In genomic region chr13:67759966-67760365, GRCm38 (mm10) we compare ENCODE assay signal across 26 mouse cellular contexts.
"Had no signal": no experiment of that assay in that cellular context is flagged by ENCODE, and none has a peak within 500 bp of the region (broad histone marks: within the 10 kb centered on the region; RNA-seq: fewer than 3 reads in every experiment).

No protein-coding gene starts in this region.

- DNase-seq: gastrocnemius, adult 2 months; gastrocnemius, postnatal 10 days; gastrocnemius, postnatal 25 days; heart, adult 18-20 months; heart, postnatal 14 days; heart, postnatal 36 days; kidney, adult 18-20 months; kidney, adult 8-10 months; kidney, postnatal 14 days; kidney, postnatal 36 days; layer of hippocampus, adult 9-11 months; layer of hippocampus, postnatal 36 days; left cerebral cortex, postnatal 4 days; liver; liver, embryonic 13.5 days had no signal

- H3K27me3 ChIP-seq: heart, embryonic 12.5 days; hindbrain, embryonic 12.5 days; intestine, embryonic 15.5 days; limb, embryonic 12.5 days; liver, embryonic 13.5 days; liver, embryonic 15.5 days had no signal

- H3K4me2 ChIP-seq: heart, embryonic 12.5 days; hindbrain, embryonic 12.5 days; hindbrain, embryonic 14.5 days; intestine, embryonic 15.5 days; limb, embryonic 12.5 days; liver, embryonic 11.5 days; liver, embryonic 13.5 days; liver, embryonic 15.5 days had no signal

- H3K4me1 ChIP-seq: heart, embryonic 10.5 days; heart, embryonic 12.5 days; hindbrain, embryonic 12.5 days; intestine, embryonic 15.5 days; limb, embryonic 12.5 days; liver, embryonic 13.5 days had no signal

- ATAC-seq: hindbrain, embryonic 16.5 days; inflammation-experienced regulatory T-cells, adult 6 months; intestine, embryonic 15.5 days; intestine, postnatal 0 days had no signal

- H3K9me3 ChIP-seq: heart, embryonic 10.5 days; heart, embryonic 12.5 days; hindbrain, embryonic 12.5 days; intestine, embryonic 15.5 days; limb, embryonic 12.5 days; liver, embryonic 13.5 days; liver, embryonic 15.5 days had no signal

- H3K9ac ChIP-seq: heart, embryonic 12.5 days; hindbrain, embryonic 12.5 days; hindbrain, embryonic 14.5 days; intestine, embryonic 15.5 days; limb, embryonic 12.5 days; liver, embryonic 13.5 days; liver, embryonic 15.5 days had no signal

- H3K27ac ChIP-seq: gastrocnemius, adult 2 months; heart, embryonic 10.5 days; hindbrain, embryonic 12.5 days; hindbrain, embryonic 14.5 days; intestine, embryonic 15.5 days; limb, embryonic 12.5 days; liver, embryonic 13.5 days; liver, embryonic 15.5 days had no signal

- H3K4me3 ChIP-seq: gastrocnemius, adult 2 months; heart, embryonic 10.5 days; heart, embryonic 12.5 days; hindbrain, embryonic 12.5 days; intestine, embryonic 15.5 days; limb, embryonic 12.5 days; liver, embryonic 13.5 days; liver, embryonic 15.5 days had no signal

- H3K36me3 ChIP-seq: heart, embryonic 10.5 days; heart, embryonic 12.5 days; hindbrain, embryonic 12.5 days; intestine, embryonic 15.5 days; limb, embryonic 12.5 days; liver, embryonic 13.5 days; liver, embryonic 15.5 days had no signal
